Mouse (Mus musculus): ENCODE data around the gene Hal. TPM values are rescaled to one million over a fixed set of nuclear protein-coding genes. Genes with fewer than 3 reads are reported as not detected.

Hal gene
- total RNA-seq, 2 experiments from 2014 or later, result 0.08 to 0.15 TPM

DNA sequence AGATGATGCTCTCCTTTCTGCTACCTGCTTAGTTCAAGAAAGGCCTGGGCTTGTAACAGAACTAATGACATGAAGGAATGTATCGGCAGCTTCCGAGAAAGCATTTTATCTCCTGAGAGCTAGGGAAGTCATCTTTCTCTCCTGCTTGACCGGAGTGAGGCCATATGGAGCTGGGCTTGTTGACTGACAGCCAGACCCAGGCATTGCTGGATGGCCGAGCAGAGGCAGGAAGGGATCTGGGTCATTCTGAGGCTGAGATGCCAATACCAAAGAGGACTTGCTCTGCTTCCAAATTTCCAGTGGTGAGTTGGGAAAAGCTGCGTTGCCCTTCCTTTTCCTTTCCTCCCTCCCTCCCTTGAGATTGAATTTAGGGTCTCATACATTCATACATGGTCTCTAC, 31.2 kb downstream of the Hal start:
- DNase-seq (ENCODE audit: low spot score in 2 of 2), result no peak
- no peak for TF ChIP-seq CTCF (conservative IDR thresholded peaks at IDR 0.05)

DNA sequence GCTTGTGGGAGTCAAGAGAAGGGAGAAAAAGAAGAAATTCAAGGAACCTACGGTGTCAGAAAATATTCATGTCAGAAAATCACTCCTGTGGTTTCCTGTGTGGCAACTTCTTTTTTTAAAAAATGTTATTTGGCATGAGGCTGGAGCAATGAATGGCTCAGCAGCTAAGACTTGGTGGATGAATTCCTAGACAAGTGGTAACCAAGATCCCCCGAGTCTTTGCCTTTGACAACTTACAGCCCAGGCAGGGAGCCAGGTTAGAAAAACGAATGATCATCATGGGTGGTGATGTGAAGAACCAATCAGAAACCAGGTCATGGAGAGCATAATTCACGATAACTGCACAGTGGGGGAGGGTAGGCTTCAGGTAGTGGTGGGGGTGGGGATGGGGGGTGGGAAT, 32.4 kb downstream of the Hal start:
- TF ChIP-seq CTCF (conservative IDR thresholded peaks at IDR 0.05), result no peak
- no peak overlapping the region for H3K27ac ChIP-seq
- DNase-seq (ENCODE audit: low spot score in 2 of 2), result no peak
- no peak overlapping the region for H3K4me3 ChIP-seq

More for the DNA sequence above, 31.2 kb downstream of the Hal start:
- H3K4me3 ChIP-seq, result no peak overlapping the region
- no peak overlapping the region for H3K27ac ChIP-seq

DNA sequence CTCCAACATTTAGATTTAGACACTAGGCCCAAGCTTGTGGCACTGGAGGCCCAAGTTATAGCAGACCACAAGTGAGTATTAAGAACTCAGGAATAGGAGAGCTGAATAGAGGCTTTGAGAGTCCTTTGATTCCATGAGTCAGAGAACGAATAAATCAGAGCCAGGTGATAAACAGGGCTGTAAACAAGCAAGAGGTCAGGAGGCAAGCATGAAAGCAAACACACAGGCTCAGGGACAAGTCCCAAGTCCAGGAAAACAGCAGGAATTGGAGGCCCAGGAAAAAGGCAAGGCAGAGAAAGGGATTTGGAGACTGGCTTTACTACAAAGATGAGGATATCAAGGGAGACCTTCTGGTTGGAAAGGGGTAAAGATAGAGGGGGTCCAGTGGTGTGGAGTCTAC, 36.8 kb downstream of the Hal start:
- H3K4me3 ChIP-seq, result no peak overlapping the region
- no peak overlapping the region for H3K27ac ChIP-seq
- DNase-seq (ENCODE audit: low spot score in 2 of 2), result no peak
- TF ChIP-seq CTCF (conservative IDR thresholded peaks at IDR 0.05), result no peak

DNA sequence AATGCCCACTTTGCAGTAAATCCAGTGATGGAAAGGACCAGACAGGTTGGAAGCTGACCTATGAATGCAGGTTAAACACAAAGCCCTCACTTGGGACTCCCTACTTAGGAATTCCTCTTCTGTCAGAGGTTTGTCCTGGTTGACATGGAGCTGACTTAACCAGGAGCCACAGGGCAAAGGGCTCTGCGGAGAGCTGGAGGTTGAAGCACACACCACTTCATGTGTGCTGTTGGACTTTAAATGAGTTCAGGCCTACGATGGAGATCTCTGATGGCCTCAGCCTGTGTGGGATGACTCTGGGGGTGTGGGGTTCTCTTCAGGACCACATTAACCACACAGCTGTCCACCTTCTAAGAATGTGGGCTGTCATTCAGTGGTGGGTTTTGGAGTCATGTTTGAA, 49.7 kb downstream of the Hal start:
- TF ChIP-seq CTCF (conservative IDR thresholded peaks at IDR 0.05), result no peak
- no peak for DNase-seq (ENCODE audit: low spot score in 2 of 2)
- Histone ChIP-seq H3K4me3 (no peak overlapping the region), H3K27ac (no peak overlapping the region)

DNA sequence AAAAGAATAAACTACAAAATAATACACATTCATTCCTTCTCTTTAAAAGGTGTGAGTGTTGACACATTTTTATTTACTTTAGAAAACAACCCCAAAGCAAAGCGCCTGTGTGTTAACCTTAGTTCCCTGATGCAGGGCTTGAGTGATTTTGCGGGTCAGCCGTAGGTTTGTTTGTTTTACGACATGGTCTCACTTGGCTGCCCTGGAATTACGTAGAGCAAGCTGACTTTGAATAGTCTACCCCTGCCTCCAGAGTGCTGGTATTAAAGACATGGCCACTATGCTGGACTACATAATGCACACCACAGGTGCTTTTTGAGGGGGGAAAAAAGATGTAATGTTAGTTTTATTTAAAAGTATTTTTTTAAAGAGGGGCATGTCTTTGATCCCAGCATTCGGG, 50.2 kb downstream of the Hal start:
- no peak for TF ChIP-seq CTCF (conservative IDR thresholded peaks at IDR 0.05)
- Histone ChIP-seq H3K4me3 (no peak overlapping the region), H3K27ac (no peak overlapping the region)
- DNase-seq (ENCODE audit: low spot score in 2 of 2), result no peak

DNA sequence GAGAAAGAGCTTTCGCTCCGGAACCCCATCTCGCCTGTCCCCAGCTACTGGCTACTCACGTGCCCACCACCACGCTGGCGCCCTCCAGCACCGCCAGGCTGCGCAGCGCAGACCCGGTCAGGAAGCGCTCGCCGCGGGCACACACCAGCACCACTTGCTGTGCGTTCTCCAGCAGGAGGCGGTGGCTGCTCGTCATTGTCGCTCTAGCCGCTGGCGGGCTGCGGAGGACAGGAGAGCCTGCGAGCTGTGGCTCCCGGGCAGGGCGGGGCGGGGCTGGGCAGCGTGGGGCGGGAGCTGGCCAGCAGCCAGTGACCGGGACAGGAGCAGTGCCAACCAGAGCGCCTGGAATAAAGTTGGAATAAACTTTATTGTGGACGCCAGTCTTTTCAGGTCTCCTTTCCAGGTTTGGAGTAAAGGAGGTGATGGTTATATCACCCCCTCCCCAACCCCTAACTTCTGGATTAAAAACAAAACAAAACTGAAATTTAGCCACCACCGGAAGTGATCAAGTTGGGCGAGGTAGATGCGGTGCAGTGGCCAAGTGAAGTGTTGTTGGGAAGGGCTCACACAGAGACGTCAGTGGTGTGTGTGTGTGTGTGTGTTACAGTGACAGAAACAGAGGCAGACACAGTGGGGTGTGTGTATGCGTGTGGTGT, 51.3 kb downstream of the Hal start, which contains the start of gene Amdhd1:
Gene Amdhd1 (minus strand): TSS at position 259 of the 656 bp plus-strand sequence.
- no peak within 1 kb of the TSS for H3K27ac ChIP-seq
- DNase-seq (ENCODE audit: low spot score in 2 of 2), result peak; percentile 39 to 53
- peak; percentile 77 for TF ChIP-seq CTCF (conservative IDR thresholded peaks at IDR 0.05)
- H3K4me3 ChIP-seq, result peak within 1 kb of the TSS; percentile 49

DNA sequence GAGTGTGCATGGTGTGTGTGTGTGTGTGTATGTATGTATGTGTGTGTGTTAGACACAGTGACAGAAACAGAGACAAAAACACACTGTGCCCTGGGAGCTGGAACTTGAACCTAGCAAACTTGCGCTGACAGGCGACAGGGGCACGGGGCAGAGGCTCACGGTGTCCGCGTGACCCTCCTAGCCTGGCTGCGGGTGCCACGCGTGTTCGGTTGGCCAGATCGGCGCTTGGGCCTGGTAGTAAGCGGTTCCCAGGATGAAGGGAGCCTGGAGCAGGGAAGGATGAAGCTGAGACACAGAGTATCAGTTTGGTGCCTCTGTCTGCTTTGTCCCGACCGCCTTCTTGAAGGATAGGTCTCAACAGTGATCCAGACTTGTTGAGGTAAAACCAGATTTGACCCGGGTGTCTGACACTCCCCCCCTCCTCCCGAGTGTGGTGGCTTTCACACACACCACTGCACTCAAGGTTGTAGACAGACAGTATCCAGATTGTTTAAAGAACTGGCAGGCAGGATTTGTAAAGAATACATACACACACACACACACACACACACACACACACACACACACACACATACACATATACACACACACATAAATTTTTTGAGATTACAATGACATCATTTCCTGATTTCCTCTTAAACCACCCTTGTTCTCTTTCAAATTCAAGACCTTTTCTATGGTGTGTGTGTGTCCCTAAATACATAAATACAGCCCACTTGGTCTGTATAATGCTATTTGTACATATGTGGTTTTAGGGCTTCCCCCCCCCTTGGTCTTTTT, 52.1 kb downstream of the Hal start, which contains the start of gene Ccdc38:
Gene Ccdc38 (plus strand): TSS at position 202 of the 780 bp plus-strand sequence.
- no peak for TF ChIP-seq CTCF (conservative IDR thresholded peaks at IDR 0.05)
- Histone ChIP-seq H3K27ac (no peak within 1 kb of the TSS), H3K4me3 (peak within 1 kb of the TSS; percentile 49)
- no peak for DNase-seq (ENCODE audit: low spot score in 2 of 2)

DNA sequence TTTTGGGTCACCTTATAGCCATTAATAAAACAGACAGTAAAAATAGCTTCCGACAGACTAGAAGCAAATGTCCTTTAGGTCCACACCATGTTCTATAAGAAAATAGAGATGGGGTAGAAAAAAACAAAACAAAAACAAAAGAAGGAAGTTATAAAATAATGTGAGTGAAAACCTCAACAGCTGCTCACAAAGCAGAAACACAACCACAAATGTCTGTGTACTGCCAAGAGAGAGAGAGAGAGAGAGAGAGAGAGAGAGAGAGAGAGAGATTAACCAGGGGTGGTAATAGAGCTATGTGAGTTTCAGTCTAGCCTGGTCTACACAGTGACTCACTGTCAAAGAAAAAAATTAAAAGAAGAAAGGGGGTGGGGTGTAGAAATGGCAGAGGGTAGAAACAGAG, 53.0 kb downstream of the Hal start:
- no peak for DNase-seq (ENCODE audit: low spot score in 2 of 2)
- no peak overlapping the region for H3K27ac ChIP-seq
- TF ChIP-seq CTCF (conservative IDR thresholded peaks at IDR 0.05), result no peak
- H3K4me3 ChIP-seq, result no peak overlapping the region

DNA sequence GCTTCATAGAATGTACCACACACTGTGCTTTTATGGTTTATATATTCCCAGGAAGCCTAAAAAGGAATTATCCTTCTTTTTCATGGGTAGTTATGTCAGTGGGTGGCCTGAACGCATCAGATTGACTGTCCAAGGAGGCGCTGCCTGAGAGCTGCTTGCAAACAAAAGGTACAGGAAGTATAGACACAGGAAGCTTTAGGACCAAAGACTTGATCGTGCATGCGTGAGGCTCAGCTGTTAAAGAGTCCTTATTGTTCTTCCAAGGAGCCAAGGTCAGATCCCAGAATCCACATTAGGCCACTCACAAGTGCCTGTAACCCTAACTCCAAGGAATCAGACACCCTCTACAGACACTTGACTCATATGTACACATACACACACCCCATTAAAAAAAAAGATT, 53.8 kb downstream of the Hal start:
- no peak for DNase-seq (ENCODE audit: low spot score in 2 of 2)
- Histone ChIP-seq H3K4me3 (no peak overlapping the region), H3K27ac (no peak overlapping the region)
- no peak for TF ChIP-seq CTCF (conservative IDR thresholded peaks at IDR 0.05)

DNA sequence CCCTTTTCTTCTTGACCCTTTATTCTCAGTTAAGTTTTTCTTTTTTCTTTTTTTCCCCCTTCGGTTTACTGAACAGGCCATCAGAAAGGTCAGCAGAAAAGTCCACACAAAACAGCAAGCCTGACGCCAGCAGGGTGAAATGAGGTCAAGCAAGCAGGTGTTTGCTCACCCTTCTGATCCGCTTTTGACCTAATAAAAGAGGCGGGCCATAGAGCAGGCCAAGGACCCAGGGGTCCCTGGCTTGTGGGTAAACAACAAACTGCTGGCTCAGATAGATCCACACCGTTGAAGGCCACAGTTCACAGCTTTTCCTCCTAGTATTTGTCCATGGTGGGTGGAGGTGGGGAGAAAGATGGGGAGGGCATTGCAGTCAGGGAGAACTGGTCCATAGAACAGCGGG, 54.6 kb downstream of the Hal start:
- DNase-seq (ENCODE audit: low spot score in 2 of 2), result no peak
- no peak for TF ChIP-seq CTCF (conservative IDR thresholded peaks at IDR 0.05)
- Histone ChIP-seq H3K27ac (no peak overlapping the region), H3K4me3 (no peak overlapping the region)

DNA sequence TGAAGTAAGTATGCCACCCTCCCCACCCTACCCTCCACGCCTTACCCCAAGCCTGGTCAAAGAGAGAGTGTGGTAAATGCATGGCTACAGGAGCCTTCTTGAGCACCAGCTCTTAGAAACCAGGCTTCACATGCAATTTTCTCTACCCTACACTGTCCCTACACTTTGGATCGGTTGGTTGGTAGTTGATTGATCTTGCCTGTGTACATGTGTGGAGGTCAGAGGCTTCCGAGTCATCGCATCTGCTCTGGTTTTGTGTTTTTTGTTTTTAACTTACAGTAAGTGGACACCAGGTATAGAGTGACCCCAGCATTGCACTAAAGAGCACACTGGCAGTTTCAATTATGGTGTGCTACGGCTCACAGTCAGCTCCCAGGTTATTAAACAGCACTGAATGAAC, 55.6 kb downstream of the Hal start:
- H3K4me3 ChIP-seq, result no peak overlapping the region
- no peak overlapping the region for H3K27ac ChIP-seq
- TF ChIP-seq CTCF (conservative IDR thresholded peaks at IDR 0.05), result no peak
- DNase-seq (ENCODE audit: low spot score in 2 of 2), result no peak

DNA sequence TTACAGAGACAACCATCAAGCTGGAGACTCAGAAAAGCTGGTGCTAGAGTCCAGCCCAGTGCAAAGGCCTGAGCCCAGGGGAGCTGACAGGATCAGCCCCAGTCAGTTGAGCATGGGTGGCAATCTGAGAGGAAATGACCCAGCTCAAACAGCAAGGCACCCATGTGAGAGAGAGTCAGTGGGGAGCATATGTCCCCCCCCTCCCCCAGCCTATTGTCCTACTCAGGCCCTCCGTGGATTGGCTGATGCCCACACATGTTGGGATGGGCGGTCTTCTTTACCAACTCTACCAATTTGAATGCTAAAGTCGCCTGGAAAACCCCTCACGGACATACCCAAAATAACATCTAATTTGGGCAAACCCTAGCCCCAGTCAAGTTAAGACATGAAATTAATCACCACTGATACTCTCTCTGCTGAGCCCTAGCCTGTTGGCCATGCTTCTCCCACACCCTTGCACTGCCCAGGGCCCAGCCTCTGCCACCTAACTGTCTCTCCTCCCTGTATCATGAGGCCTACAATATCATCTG, 59.2 kb downstream of the Hal start:
- no peak for TF ChIP-seq CTCF (conservative IDR thresholded peaks at IDR 0.05)
- Histone ChIP-seq H3K27ac (no peak overlapping the region), H3K4me3 (no peak overlapping the region)
- no peak for DNase-seq (ENCODE audit: low spot score in 2 of 2)

DNA sequence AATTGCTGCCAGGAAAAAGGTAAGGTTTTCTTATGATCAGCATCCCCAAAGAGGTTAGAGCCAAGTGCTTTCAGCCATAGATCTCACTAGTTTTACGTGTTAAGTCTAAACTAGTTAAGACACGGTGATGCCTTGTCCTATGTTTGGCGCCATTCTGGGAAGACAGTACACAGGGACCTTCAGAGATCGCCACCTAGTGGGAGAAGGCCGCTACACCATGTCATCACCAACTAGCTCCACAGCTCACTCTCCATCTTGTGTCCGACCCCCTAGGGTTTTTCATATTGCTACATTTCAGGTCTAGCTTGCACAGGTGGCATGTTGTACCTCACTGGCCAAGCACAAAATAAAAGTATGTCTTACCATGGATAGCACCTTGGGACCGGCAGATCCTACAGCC, 60.4 kb downstream of the Hal start:
- H3K4me3 ChIP-seq, result no peak overlapping the region
- DNase-seq (ENCODE audit: low spot score in 2 of 2), result peak; percentile 49 to 76
- peak; percentile 97 for TF ChIP-seq CTCF (conservative IDR thresholded peaks at IDR 0.05)
- no peak overlapping the region for H3K27ac ChIP-seq

All from layer of hippocampus, adult 2 months (tissue).